Mouse (Mus musculus) embryonic fibroblast, embryonic 13.5 days (primary cell): ENCODE measurements around the gene Gse1. TPM values are rescaled to one million over a fixed set of nuclear protein-coding genes. Genes with fewer than 3 reads are reported as not detected.
"Not testable (repeated sequence)": the region's sequence is repeated elsewhere in the genome, so short reads cannot be mapped to it uniquely, and the experiment has no call there.

ENCODE experiments used
- H3K27ac ChIP-seq: 2 replicates; pipeline ENCODE4 v1.5.1; 2012; ENCODE audit warnings: low read length, control low read depth, inconsistent platforms; ENCODE audit not compliant: insufficient read depth
- H3K4me1 ChIP-seq: 2 replicates; pipeline ENCODE4 v1.6.1; 2011; ENCODE audit warnings: low read length; ENCODE audit not compliant: control insufficient read depth, insufficient read depth
- H3K4me3 ChIP-seq: 2 replicates; pipeline ENCODE4 v1.5.1; 2011; ENCODE audit warnings: mild to moderate bottlenecking, control low read depth, low read length; ENCODE audit not compliant: insufficient read depth
- CTCF ChIP-seq: IDR thresholded peaks from 2 replicates; pipeline ENCODE4 v1.5.1; 2011; ENCODE audit warnings: mild to moderate bottlenecking, control low read depth, low read length, moderate library complexity, borderline replicate concordance; ENCODE audit not compliant: insufficient read depth
- POLR2A ChIP-seq: IDR thresholded peaks from 2 replicates; pipeline ENCODE4 v1.6.1; 2011; ENCODE audit warnings: low read depth, mild to moderate bottlenecking, control low read depth, low read length, moderate library complexity
- polyA plus RNA-seq: library from polyadenylated mRNA; stranded (reverse); fragments of >200 nt; gene quantifications from 2 replicates; pipeline ENCODE4 v1.2.4, GENCODE M21; 2011; ENCODE audit warnings: low read depth; ENCODE audit not compliant: missing spikeins, insufficient read length

Gse1 gene
- polyA plus RNA-seq, 1 experiment, result 13.4 TPM

DNA sequence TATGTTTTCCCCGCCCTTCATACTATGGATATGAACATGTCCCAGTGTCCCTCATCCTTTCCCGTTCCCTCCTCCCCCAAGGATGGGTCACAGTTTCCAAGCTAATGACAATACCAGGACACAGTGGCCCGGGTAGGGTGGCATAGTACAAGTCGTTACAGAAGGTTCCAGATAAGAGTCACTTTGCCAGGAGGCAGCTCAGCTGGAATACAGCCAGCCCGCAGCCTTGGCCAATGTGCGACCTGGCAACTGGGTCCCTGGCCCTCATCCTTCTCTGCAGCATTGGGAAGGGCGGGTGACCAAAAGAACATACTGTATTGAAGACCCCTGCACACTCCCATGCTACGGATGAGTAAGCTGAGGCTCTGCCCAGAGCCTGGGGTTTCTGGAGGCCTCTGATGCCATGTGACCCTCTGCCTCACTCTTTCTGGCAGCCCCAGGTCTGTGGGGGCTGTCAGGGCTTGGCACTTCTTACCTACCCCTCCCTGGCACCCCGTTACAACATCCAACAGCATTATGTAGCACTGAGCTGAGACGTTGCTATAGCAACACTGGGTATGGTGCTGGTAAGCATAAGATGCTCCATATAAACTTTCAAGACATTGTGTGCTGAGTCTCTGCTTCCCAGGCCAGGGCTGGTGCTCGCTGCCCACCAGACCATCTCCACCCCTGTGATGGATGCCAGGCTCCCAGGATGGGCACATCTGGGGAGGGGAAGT lies 100.9 kb downstream of the Gse1 start:
- H3K4me1 ChIP-seq, result no peaks in the 10 kb centered on the region
- H3K4me3 ChIP-seq, result no peak overlapping the region
- no peak for TF ChIP-seq CTCF
- no peak for TF ChIP-seq POLR2A
- H3K27ac ChIP-seq, result no peak overlapping the region

DNA sequence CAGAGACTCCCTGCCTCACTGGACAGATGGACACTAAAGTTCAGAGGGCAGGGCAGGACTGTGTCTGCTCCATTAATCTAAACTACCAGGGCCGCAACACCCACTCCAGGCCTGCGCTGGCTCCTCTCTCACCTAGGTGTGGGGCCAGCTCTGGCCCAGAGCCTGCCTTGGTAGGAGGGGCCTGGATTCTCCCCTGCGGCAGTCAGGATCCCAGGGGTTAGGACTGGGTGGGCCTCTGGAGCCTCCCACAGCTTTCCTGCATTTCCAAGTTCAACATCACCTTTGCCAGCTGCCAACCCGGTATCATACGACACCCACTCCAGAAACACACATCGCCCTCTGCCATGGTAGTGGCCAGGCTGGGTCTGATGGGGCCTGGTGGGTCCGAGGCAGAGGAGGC lies 102.8 kb downstream of the Gse1 start:
- no peak for TF ChIP-seq POLR2A
- no peak for TF ChIP-seq CTCF
- no peak overlapping the region for H3K27ac ChIP-seq
- no peaks in the 10 kb centered on the region for H3K4me1 ChIP-seq
- no peak overlapping the region for H3K4me3 ChIP-seq

DNA sequence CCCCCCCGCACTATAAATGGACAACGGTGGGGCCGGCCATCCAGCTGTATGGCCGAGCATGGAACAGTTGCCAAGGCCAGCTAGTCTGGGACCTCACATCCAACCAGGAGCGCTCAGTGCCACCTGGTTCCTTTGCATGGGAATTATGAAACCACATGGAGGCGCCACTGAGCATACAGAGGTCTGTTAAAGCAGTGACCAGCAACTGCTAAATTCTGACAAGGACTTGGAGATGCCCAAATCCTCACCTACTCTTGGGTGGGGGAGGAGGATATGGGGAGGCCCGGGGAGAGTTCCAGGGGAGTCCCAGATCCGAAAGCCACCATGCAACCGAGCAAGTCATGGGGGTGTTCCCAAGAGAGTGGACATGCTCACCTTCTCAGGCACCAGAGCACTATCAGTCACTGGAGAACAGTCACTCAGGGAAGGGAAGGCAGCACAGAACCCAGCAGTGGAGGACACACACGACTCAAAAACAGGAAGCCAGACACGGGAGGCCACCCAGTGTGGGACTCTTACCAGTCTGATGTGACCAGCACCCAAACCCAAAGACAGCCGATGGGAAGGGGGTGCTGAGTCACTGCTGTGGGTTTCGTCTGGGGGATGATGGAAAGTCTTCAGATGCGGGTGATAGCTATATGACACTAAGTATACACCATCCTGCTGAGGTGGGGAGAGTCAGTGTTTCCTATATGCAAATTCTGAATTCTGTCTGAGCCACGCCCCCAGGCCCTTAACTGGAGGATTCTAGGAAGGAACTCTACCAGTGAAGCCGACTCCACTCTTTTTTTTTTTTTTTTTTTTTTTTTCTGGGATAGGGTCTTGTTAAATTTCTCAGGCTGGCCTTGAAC lies 104.3 kb downstream of the Gse1 start:
- Histone ChIP-seq H3K27ac (no peak overlapping the region), H3K4me1 (no peaks in the 10 kb centered on the region; the same call in 1 of the 2 replicates), H3K4me3 (no peak overlapping the region)
- TF ChIP-seq CTCF (no peak), POLR2A (no peak)

DNA sequence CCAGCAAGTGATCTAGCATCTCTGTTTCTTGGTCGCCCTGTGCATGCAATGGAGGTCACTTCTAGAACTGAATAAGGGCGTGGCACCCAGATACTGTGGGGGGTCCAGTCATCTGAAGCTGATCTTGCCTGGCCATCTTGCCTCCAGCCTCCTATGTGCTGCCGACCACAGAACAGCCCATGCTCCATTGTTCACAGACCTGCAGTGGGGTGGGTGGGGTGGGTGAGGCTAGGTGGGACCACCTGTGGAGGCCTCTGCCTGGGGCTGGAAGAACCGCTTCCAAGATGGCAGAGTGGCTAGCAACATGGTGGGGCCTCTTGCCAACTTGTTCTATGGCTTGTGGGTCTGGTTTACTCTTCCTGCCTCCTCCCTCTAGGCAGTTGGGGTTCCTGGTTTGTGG lies 105.4 kb downstream of the Gse1 start:
- Histone ChIP-seq H3K4me1 (no peaks in the 10 kb centered on the region; the same call in 1 of the 2 replicates), H3K27ac (no peak overlapping the region), H3K4me3 (no peak overlapping the region)
- TF ChIP-seq CTCF (no peak), POLR2A (no peak)

DNA sequence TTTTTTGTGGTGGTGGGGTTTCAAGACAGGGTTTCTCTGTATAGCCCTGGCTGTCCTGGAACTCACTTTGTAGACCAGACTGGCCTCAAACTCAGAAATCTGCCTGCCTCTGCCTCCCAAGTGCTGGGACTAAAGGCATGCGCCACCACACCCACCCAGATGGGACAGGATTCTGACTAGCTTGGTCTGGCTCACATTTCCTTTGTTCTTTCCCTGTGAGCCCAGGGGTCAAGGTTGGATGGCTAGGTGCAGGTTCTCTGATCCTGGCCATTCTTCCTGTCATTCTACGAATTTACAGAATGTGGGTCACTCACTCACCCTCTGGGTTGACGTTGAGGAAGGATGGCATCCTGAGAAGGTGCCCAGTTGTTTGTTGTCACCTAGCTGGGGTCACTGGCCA lies 106.0 kb downstream of the Gse1 start:
- H3K27ac ChIP-seq, H3K4me1 ChIP-seq, H3K4me3 ChIP-seq: not testable (repeated sequence)

DNA sequence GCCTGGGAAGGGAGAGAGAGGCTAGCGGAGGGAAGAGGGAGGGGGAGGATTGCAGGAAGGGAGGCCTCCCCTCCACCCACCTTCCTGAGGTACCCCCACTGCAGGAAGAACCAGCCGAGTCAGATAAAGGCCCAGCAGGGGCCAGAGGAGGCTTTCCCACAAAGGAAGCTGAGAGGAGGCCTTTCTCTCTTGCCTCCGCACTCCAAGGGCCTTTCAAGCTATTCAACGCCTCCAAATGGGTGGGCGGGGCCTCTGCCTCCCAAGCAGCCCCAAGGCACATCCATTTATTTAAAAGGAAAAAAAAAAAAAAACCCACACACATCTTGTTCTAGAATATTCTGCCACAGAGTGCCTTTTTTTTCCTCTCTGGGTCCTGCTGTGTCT lies 106.6 kb downstream of the Gse1 start:
- TF ChIP-seq CTCF (no peak), POLR2A (no peak)
- Histone ChIP-seq H3K4me3 (no peak overlapping the region), H3K27ac (no peak overlapping the region), H3K4me1 (no peaks in the 10 kb centered on the region; the same call in 1 of the 2 replicates)

DNA sequence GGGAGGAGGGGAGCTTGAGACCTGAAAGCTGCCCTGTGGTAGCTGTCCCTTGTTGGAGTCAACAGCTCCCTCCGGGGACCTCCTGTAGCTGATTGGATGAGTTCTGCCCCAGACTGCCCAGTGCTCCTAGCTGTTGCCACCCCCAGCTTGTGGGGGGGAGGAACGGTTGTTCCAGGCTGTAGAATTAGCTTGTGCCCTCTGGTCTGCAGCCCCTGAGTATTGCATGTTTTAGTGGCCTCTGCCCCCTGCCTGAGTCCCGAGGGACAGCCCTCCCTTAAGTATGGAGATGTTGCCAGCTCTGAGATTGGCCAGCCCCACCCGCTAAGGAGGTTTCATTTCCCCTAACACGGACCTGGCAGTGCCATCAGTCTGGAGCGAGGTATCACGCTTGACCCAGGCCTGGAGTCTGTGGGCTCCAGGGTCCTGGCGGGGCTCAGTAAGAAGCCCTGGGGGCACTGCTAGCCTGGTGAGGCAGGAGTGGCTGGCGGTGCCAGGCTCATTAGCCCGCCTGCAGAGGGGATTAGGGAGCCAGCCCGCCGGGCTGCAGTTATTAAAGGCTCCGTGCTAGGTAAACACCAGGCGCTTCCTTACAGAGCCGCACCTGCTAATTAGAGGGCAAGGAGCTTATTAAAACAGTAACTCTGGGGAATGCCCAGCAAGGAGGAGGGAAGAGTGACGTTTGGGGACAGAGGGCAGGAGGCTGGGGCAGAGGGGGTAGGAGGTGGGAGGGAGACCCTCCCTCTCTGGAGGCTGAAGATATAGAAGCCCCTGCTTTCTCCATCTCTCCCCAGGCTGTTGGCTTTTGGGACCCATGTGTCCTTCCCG lies 107.2 kb downstream of the Gse1 start:
- Histone ChIP-seq H3K4me3 (no peak overlapping the region), H3K4me1 (no peaks in the 10 kb centered on the region; the same call in 1 of the 2 replicates)

DNA sequence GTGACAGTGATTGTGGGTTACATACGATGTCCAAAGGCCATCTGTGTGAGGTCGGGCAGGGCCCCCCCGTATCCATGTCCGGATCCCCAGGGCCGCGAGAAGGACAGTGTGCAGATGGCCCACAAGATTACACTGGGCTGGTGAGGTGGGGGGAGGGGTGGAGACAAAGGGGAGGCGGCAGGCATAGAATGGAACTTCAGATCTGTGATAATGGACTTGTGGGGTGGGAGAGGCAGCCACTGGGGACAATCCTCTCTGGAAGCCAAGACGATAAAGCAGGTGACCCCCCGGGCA lies 107.8 kb downstream of the Gse1 start:
- Histone ChIP-seq H3K27ac (no peak overlapping the region), H3K4me1 (no peaks in the 10 kb centered on the region; the same call in 1 of the 2 replicates), H3K4me3 (no peak overlapping the region)
- TF ChIP-seq CTCF (no peak), POLR2A (no peak)

More for the DNA sequence above, 107.2 kb downstream of the Gse1 start:
- H3K27ac ChIP-seq, result no peak overlapping the region
- TF ChIP-seq CTCF, result no peak
- no peak for TF ChIP-seq POLR2A

DNA sequence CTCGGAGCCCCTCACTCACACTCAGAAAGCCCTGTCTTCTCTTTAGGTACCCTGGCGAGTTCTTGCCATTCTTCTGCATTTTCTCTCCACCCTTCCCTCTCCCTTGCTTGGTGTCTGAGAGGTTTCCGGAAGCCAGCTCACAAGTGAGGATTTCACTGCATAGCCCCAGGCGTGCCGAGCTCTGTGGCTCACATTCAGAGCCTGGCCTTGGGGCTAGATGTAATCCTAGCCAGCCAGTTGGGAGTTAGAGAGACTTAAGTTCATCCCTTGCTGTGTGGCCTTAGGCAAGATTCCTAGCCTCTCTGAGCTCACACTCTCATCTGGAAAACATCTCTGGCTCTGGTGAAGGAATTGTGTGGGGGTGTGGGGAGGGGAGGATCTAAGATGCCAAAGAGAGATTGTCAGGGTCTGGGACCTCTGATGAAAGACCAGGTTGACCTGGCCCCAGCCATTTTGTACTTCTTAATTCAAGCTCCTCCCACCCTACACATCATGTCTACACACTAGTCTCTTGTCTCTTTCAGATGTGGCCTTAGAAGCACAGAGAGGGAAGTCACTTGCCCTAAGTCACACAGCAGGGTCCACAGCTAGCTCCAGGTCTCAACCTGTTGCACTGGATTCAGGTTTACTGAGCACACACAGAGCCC lies 108.8 kb downstream of the Gse1 start:
- TF ChIP-seq CTCF, result no peak
- no peak for TF ChIP-seq POLR2A
- Histone ChIP-seq H3K4me3 (no peak overlapping the region), H3K4me1 (no peaks in the 10 kb centered on the region; the same call in 1 of the 2 replicates), H3K27ac (no peak overlapping the region)
